Comparison of ENCODE assay signal across 27 mouse cellular contexts in the genomic region with DNA sequence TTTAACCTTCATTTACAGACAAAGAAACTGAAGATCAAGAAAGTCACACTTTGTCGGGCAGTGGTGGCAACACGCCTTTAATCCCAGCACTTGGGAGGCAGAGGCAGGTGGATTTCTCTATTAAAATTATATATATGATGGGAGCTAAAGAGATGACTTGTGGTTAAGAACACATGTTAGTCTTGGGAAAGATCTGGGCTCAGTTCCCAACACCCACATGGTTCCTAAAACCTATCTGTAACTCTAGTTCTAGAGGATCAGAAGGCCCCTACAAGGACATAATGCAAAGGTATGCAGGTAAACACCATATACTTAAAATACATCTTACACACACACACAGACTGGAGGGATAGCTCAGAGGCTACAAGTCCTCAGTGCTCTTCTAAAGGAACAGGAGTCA. TPM values are rescaled to one million over a fixed set of nuclear protein-coding genes. Genes with fewer than 3 reads are reported as not detected.
DNase-seq lines count a peak whose midpoint lies in the region; ATAC-seq and TF ChIP-seq lines count a peak whose summit lies in the region.
"Had no signal": no experiment of that assay in that cellular context is flagged by ENCODE, and none has a peak within 500 bp of the region (broad histone marks: within the 10 kb centered on the region; RNA-seq: fewer than 3 reads in every experiment).

No protein-coding gene starts in this region.

- no peak overlapping the region for H3K4me2 ChIP-seq in liver, embryonic 16.5 days (ENCODE audit: low read depth, low read length)
- H3K4me2 ChIP-seq: hindbrain, embryonic 15.5 days; kidney, embryonic 15.5 days; limb, embryonic 13.5 days; midbrain, embryonic 12.5 days; neural tube, embryonic 13.5 days; stomach, embryonic 15.5 days had no signal

- no peaks in the 10 kb centered on the region for H3K27me3 ChIP-seq in spleen, adult 2 months (ENCODE audit: control insufficient read depth, insufficient read depth, low read length)
- no peaks in the 10 kb centered on the region for H3K27me3 ChIP-seq in liver, embryonic 16.5 days (ENCODE audit: control insufficient read depth, insufficient read depth, low read depth, low read length)
- H3K27me3 ChIP-seq: CH12.LX; hindbrain, embryonic 15.5 days; kidney, embryonic 15.5 days; limb, embryonic 13.5 days; midbrain, embryonic 12.5 days; neural tube, embryonic 13.5 days; stomach, embryonic 15.5 days had no signal

- no peak for TF ChIP-seq CTCF in spleen, adult 2 months (IDR thresholded peaks at IDR 0.05; ENCODE audit: extremely low read depth, insufficient read depth, insufficient read length, insufficient replicate concordance)

- no peaks in the 10 kb centered on the region for H3K9me3 ChIP-seq in liver, embryonic 16.5 days (replicated peaks; ENCODE audit: control insufficient read depth, low read length)
- H3K9me3 ChIP-seq: G1E; hindbrain, embryonic 10.5 days; hindbrain, embryonic 15.5 days; kidney, embryonic 15.5 days; limb, embryonic 13.5 days; midbrain, embryonic 12.5 days; neural tube, embryonic 13.5 days; stomach, embryonic 15.5 days had no signal

- ATAC-seq in liver, embryonic 16.5 days (ENCODE audit: low read depth): no peak
- ATAC-seq: forebrain, embryonic 16.5 days; inflammation-experienced regulatory T-cells, adult 6 months had no signal

- H3K36me3 ChIP-seq in spleen, adult 2 months (ENCODE audit: control insufficient read depth, insufficient read depth, low read length): peaks cover 7% of the 10 kb centered on the region
- H3K36me3 ChIP-seq in liver, embryonic 16.5 days (ENCODE audit: control insufficient read depth, insufficient read depth): peaks cover 8% of the 10 kb centered on the region
- H3K36me3 ChIP-seq: hindbrain, embryonic 15.5 days; limb, embryonic 13.5 days; midbrain, embryonic 12.5 days; neural tube, embryonic 13.5 days; stomach, embryonic 15.5 days had no signal

- no peak for TF ChIP-seq POLR2A in spleen, adult 2 months (IDR thresholded peaks at IDR 0.05; ENCODE audit: low read depth, low read length)

- peak overlapping the region; percentile 74 for H3K27ac ChIP-seq in spleen, adult 2 months (ENCODE audit: insufficient read depth, low read length)
- H3K27ac ChIP-seq in liver, embryonic 16.5 days (ENCODE audit: low read length): peak overlapping the region; percentile 48
- H3K27ac ChIP-seq: hindbrain, embryonic 10.5 days; hindbrain, embryonic 15.5 days; kidney, embryonic 15.5 days; limb, embryonic 13.5 days; midbrain, embryonic 12.5 days; neural tube, embryonic 13.5 days; stomach, embryonic 15.5 days had no signal

- intact Hi-C loops in gastrocnemius, postnatal 36 days (cut with DNase I): no loop called here

- H3K9ac ChIP-seq in liver, embryonic 16.5 days (ENCODE audit: low read depth, low read length): no peak overlapping the region
- H3K9ac ChIP-seq: hindbrain, embryonic 15.5 days; kidney, embryonic 15.5 days; limb, embryonic 13.5 days; midbrain, embryonic 12.5 days; neural tube, embryonic 13.5 days; stomach, embryonic 15.5 days had no signal

- H3K4me1 ChIP-seq in spleen, adult 2 months (ENCODE audit: control insufficient read depth, insufficient read depth, insufficient read length): peaks cover 32% of the 10 kb centered on the region
- peaks cover 19% of the 10 kb centered on the region for H3K4me1 ChIP-seq in liver, embryonic 16.5 days (ENCODE audit: control insufficient read depth, low read depth, low read length)
- H3K4me1 ChIP-seq: hindbrain, embryonic 10.5 days; hindbrain, embryonic 15.5 days; kidney, embryonic 15.5 days; midbrain, embryonic 12.5 days; neural tube, embryonic 13.5 days; stomach, embryonic 15.5 days had no signal

- H3K4me3 ChIP-seq in spleen, adult 2 months (ENCODE audit: extremely low read depth, insufficient read depth, insufficient read length): no peak overlapping the region
- H3K4me3 ChIP-seq in liver, embryonic 16.5 days (ENCODE audit: low read depth, low read length): no peak overlapping the region
- H3K4me3 ChIP-seq: erythroblast, embryonic 14.5 days; hindbrain, embryonic 10.5 days; hindbrain, embryonic 15.5 days; kidney, embryonic 15.5 days; limb, embryonic 13.5 days; midbrain, embryonic 12.5 days; myocyte; neural tube, embryonic 13.5 days; stomach, embryonic 15.5 days had no signal

- DNase-seq in spleen, adult 2 months (ENCODE audit: low read depth in 1 of 2, low spot score in 2 of 2): no peak
- DNase-seq in spleen, adult 18-20 months: no peak
- DNase-seq in adipocyte (ENCODE audit: low spot score): peak; percentile 22
- no peak for DNase-seq in layer of hippocampus, adult 9-10 months (ENCODE audit: low spot score)
- no peak for DNase-seq in gastrocnemius, postnatal 36 days
- DNase-seq: adrenal gland, postnatal 36 days; cerebellum, adult 11-12 months; cerebellum, adult 9-11 months; heart, postnatal 14 days; kidney, adult 18-20 months; kidney, postnatal 25 days; lung, adult 2 months; lung, postnatal 10 days had no signal

- 86% methylated on average over 2 of the region's 2 CpGs for WGBS in spleen, adult 2 months
- 81% methylated on average over 2 of the region's 2 CpGs for WGBS in liver, embryonic 16.5 days (ENCODE audit: insufficient replicate concordance)

RNA-seq across cellular contexts. Expression of a gene that starts 9.8 kb away (rescaled TPM):
- 49.7 and 52.2 TPM in 2 replicates for polyA plus RNA-seq in spleen, adult 2 months (2012; rRNA removed)
- 97.1 and 104 TPM in 2 replicates for polyA plus RNA-seq in liver, embryonic 16.5 days (2015; fragmentation: Nextera tagmentation; extraction: Ambion mirVana)
- 1 to 10 TPM; 4.7 to 6.8 TPM for total RNA-seq in gastrocnemius, postnatal 36 days (2021)

RNA-seq across cellular contexts. Expression of a gene that starts 18.2 kb away (rescaled TPM):
- 0.60 and 0.62 TPM in 2 replicates for polyA plus RNA-seq in spleen, adult 2 months (2012; rRNA removed)
- polyA plus RNA-seq in liver, embryonic 16.5 days (2015; fragmentation: Nextera tagmentation; extraction: Ambion mirVana): 9.0 and 9.7 TPM in 2 replicates
- 1 to 10 TPM in 1 of 2 experiments, under 1 TPM in 1; 0.91 to 1.3 TPM for total RNA-seq in gastrocnemius, postnatal 36 days (2021)
